Mouse (Mus musculus) T-helper 17 cell (primary cell): ENCODE data around the gene Tspan8.

Experiments used
- in situ Hi-C, 2 experiments: fragments of 300-600 bp; cut with MboI, MseI; formaldehyde crosslinking; loops; 1 replicate in 1 of 2; 2 replicates in 1 of 2; pipeline ENCODE4 v1.15.1; 2025; ENCODE audit warnings: high pct_unique_total_duplicates in 2 of 2

Gene Tspan8

GRCm38 (mm10) chr10:115830726-115831125, 14.1 kb downstream of the Tspan8 start:
- in situ Hi-C loops, result no loop called here

- in situ Hi-C loops, result no loop called here
These were observed 17.4 kb downstream of the Tspan8 start for GRCm38 (mm10) chr10:115834017-115834416.

- in situ Hi-C loops, result no loop called here
These were observed 30.3 kb downstream of the Tspan8 start for GRCm38 (mm10) chr10:115846930-115847329.

- in situ Hi-C loops, result no loop called here
These were observed 31.9 kb downstream of the Tspan8 start for GRCm38 (mm10) chr10:115848511-115848910.

GRCm38 (mm10) chr10:115860210-115860880, 43.7 kb downstream of the Tspan8 start:
- in situ Hi-C loops, result no loop called here

GRCm38 (mm10) chr10:115861967-115862366, 45.3 kb downstream of the Tspan8 start:
- in situ Hi-C loops, result no loop called here

- in situ Hi-C loops, result no loop called here
These were observed 66.1 kb downstream of the Tspan8 start for GRCm38 (mm10) chr10:115882757-115883156.

GRCm38 (mm10) chr10:115891924-115892323, 75.3 kb downstream of the Tspan8 start:
- in situ Hi-C loops, result no loop called here

GRCm38 (mm10) chr10:115892973-115893372, 76.3 kb downstream of the Tspan8 start:
- in situ Hi-C loops, result no loop called here

- in situ Hi-C loops, result no loop called here
These were observed 77.4 kb downstream of the Tspan8 start for GRCm38 (mm10) chr10:115894045-115894444.

- in situ Hi-C loops, result no loop called here
These were observed 80.1 kb downstream of the Tspan8 start for GRCm38 (mm10) chr10:115896764-115897163.

GRCm38 (mm10) chr10:115897235-115897634, 80.6 kb downstream of the Tspan8 start:
- in situ Hi-C loops, result no loop called here
